Mouse (Mus musculus) adrenal gland, adult 18-20 months (tissue): ENCODE data around the gene Plekha4. TPM values are rescaled to one million over a fixed set of nuclear protein-coding genes. Genes with fewer than 3 reads are reported as not detected.

Source experiments
- DNase-seq, 2 experiments: peaks; one replicate each; pipeline ENCODE4 v3.0.0; 2021 to 2022; ENCODE audit warnings: low spot score in 2 of 2
- total RNA-seq, 2 experiments: library from RNA; stranded (reverse); gene quantifications; 1 replicate in 1 of 2; 2 replicates in 1 of 2; pipeline ENCODE4 v1.2.3; 2021

Gene Plekha4
- total RNA-seq, 2 experiments from 2014 or later = 2.5 to 2.7 TPM

DNA sequence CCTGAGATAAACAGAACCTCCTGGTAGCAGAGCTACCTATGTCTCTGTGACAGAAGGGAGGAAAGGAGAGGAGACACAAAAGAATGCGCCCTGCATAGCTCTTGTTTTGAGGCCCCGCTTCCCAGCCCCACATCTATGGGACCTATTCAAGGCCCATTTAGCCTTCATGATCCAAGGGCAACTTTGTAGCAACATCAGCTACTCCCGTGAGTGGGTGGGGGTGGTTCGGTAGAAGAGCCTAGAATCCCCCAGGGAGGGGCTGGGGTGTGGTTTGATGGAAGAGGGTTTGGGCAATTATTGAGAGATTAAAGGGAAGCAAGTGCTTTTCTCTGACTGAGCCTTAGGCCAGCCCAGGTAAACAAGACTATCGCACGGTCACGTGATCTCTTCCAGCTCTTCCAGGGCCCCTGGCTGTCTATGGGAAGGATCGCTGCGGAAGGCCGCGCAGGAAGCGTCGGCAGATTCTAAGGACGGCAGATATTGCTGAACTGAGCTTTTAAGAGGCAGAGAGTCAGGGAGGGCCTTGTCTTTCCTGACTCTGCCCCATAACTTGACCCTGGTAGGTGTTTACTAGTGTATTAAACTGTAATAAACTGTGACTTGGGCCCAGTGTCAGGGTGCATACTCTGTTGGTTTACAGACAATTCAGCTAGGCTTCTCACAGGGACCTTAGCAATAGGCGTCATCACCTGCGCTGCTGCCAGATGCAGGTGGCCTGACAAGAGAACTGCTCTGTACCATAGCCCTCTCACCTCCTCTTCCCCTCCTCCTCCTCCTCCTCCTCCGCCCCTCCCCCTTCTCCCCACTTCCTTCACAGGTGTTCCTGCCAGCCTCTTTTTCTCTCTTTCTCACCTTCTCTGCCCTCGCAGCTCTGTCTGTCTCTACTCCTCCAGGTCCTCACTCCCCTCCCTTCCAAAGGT lies 73.1 kb downstream of the Plekha4 start:
- DNase-seq = no peak

Other genes with a start within 250 kb of the Plekha4 start
- under 1 TPM in 1 of 2 experiments, not detected in 1; 0.19 TPM for gene Slc6a21, start 248.8 kb upstream of the Plekha4 start, total RNA-seq
- gene Trpm4, start 192.6 kb upstream of the Plekha4 start, total RNA-seq = 10 to 100 TPM in 1 of 2 experiments, 1 to 10 TPM in 1; 7.8 to 11.0 TPM
- gene Hrc, start 191.0 kb upstream of the Plekha4 start, total RNA-seq = under 1 TPM; 0.17 to 0.83 TPM
- gene Ppfia3, start 159.3 kb upstream of the Plekha4 start, total RNA-seq = 1 to 10 TPM; 1.7 to 3.2 TPM
- 1 to 10 TPM; 1.3 to 1.7 TPM for gene Lin7b, start 155.7 kb upstream of the Plekha4 start, total RNA-seq
- gene Snrnp70, start 130.6 kb upstream of the Plekha4 start, total RNA-seq = 100 to 1,000 TPM; 262 to 325 TPM
- gene Kcna7, start 120.7 kb upstream of the Plekha4 start, total RNA-seq = not detected
- under 1 TPM; 0.17 to 0.45 TPM for gene Ntf5, start 112.6 kb upstream of the Plekha4 start, total RNA-seq
- gene Lhb, start 105.5 kb upstream of the Plekha4 start, total RNA-seq = not detected
- 10 to 100 TPM; 40.4 to 61.6 TPM for gene Gys1, start 91.5 kb upstream of the Plekha4 start, total RNA-seq
- 10 to 100 TPM; 41.9 to 43.3 TPM for gene Ruvbl2, start 88.2 kb upstream of the Plekha4 start, total RNA-seq
- 1,000 to 10,000 TPM; 1,437 to 1,911 TPM for gene Ftl1, start 66.4 kb upstream of the Plekha4 start, total RNA-seq
- 10 to 100 TPM; 58.2 to 64.3 TPM for gene Bax, start 59.4 kb upstream of the Plekha4 start, total RNA-seq
- gene Tulp2, start 44.5 kb upstream of the Plekha4 start, total RNA-seq = 1 to 10 TPM in 1 of 2 experiments, under 1 TPM in 1; 0.66 to 2.6 TPM
- gene Gm45808, start 39.5 kb upstream of the Plekha4 start, total RNA-seq = 10 to 100 TPM; 42.8 to 43.4 TPM
- 10 to 100 TPM; 73.2 to 77.2 TPM for gene Dhdh, start 37.5 kb upstream of the Plekha4 start, total RNA-seq
- 100 to 1,000 TPM; 272 to 283 TPM for gene Nucb1, start 15.9 kb upstream of the Plekha4 start, total RNA-seq
- gene Ppp1r15a, start 62 bp upstream of the Plekha4 start, total RNA-seq = 10 to 100 TPM; 47.1 to 48.6 TPM
- gene Hsd17b14, start 28.6 kb downstream of the Plekha4 start, total RNA-seq = 1 to 10 TPM in 1 of 2 experiments, under 1 TPM in 1; 0.83 to 3.0 TPM
- 100 to 1,000 TPM; 164 to 265 TPM for gene Bcat2, start 43.8 kb downstream of the Plekha4 start, total RNA-seq
- 1 to 10 TPM in 1 of 2 experiments, not detected in 1; 1.4 TPM for gene Fgf21, start 89.2 kb downstream of the Plekha4 start, total RNA-seq
- gene Fut1, start 91.0 kb downstream of the Plekha4 start, total RNA-seq = not detected
- under 1 TPM; 0.22 to 0.33 TPM for gene Izumo1, start 95.5 kb downstream of the Plekha4 start, total RNA-seq
- gene Rasip1, start 101.2 kb downstream of the Plekha4 start, total RNA-seq = 10 to 100 TPM; 16.0 to 27.6 TPM
- 1 to 10 TPM; 2.4 to 7.7 TPM for gene Mamstr, start 113.6 kb downstream of the Plekha4 start, total RNA-seq
- gene Fut2, start 140.1 kb downstream of the Plekha4 start, total RNA-seq = under 1 TPM in 1 of 2 experiments, not detected in 1; 0.13 TPM
- under 1 TPM; 0.36 to 0.61 TPM for gene Ntn5, start 157.7 kb downstream of the Plekha4 start, total RNA-seq
- gene Sec1, start 168.1 kb downstream of the Plekha4 start, total RNA-seq = under 1 TPM; 0.23 to 0.35 TPM
- 10 to 100 TPM; 15.8 to 16.9 TPM for gene Car11, start 173.5 kb downstream of the Plekha4 start, total RNA-seq
- gene Dbp, start 178.8 kb downstream of the Plekha4 start, total RNA-seq = 10 to 100 TPM; 64.8 to 96.6 TPM
- 100 to 1,000 TPM; 934 to 965 TPM for gene Rpl18, start 189.1 kb downstream of the Plekha4 start, total RNA-seq
- 10 to 100 TPM; 37.7 to 42.0 TPM for gene Sphk2, start 191.7 kb downstream of the Plekha4 start, total RNA-seq
- gene Fam83e, start 194.9 kb downstream of the Plekha4 start, total RNA-seq = under 1 TPM; 0.30 to 0.35 TPM
- not detected for gene Spaca4, start 199.5 kb downstream of the Plekha4 start, total RNA-seq